Mouse (Mus musculus) NIH3T3 (cell line): ENCODE results near the gene Ntpcr.

Experiments used
- DNase-seq: peaks from one replicate; pipeline ENCODE4 v3.0.0-alpha.2; 2012; ENCODE audit warnings: low read depth

The Ntpcr gene

GRCm38 (mm10) chr8:125725037-125725820 is 4.5 kb upstream of the Ntpcr start:
- DNase-seq = no peak

GRCm38 (mm10) chr8:125726143-125726542 is 3.6 kb upstream of the Ntpcr start:
- DNase-seq = no peak

DNA sequence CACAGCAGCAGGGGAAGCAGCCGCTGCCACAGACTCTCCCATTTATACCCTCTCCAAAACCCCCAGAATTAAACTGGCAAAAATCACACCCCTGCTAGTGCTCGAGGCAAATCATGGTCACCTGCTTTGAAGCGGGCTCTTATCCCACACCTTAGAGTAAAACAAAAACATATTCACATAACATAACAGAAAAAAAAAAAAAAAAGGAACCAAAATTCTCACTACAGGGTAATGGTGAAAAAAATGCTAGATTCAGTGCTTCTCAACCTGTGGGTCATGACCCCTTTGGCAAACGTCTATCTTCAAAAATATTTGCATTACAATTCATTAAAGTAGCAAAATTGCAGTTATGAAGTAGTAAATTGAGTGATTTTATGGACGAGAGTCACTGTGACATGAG is 2.8 kb upstream of the Ntpcr start:
- DNase-seq = no peak

GRCm38 (mm10) chr8:125727797-125728196 is 2.0 kb upstream of the Ntpcr start:
- DNase-seq = no peak

DNA sequence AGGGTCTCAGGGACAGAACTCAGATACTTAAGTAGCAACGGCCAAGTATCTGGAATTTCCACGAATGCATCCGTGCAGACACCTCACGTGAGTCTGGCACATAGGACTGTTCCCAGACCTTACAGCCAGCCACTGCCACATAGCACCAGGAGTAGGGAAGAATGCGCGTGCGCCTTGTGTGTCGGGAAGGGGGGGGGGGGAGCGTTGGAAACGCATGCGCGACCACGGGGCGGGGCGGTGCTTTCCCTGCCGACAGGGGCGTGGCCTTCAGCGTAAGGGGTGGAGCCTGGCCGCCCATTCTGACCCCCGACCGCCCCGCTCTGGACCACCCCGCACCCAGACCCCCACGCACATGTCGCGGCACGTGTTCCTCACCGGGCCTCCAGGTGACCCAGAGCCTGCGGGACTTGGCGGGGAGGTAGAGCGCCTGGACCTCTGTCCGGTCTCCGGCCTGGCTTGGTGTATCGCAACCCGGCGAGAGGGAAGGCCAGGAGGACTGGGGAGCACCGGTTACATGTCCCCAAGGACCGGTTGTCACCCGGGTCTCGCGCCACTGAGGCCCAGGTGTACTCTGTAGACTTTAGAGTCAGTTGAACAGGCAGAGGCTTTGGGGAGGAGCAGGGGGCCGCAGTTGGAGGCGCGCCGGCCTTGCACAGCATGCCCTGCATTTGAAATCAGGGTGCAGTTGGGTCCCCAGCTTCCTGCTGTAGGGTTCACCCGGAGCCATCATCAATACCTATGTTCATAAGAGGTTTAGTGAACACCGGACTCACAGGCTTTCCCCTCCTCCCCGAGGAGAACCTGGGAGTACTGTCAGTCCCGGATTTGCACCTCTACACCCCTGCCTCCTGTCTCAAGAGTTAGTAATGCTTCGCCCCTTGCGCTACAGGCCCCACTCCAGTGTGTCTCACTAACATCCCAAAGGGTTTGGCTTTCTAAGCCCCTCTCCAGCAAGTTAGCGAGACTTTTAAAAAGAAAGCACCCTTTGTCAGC is 4.5 kb downstream of the Ntpcr start:
- peak; percentile 96 for DNase-seq

GRCm38 (mm10) chr8:125738956-125739355 is 9.2 kb downstream of the Ntpcr start:
- no peak for DNase-seq

GRCm38 (mm10) chr8:125740655-125741054 is 10.9 kb downstream of the Ntpcr start:
- no peak for DNase-seq

GRCm38 (mm10) chr8:125741377-125741776 is 11.6 kb downstream of the Ntpcr start:
- DNase-seq = no peak

DNA sequence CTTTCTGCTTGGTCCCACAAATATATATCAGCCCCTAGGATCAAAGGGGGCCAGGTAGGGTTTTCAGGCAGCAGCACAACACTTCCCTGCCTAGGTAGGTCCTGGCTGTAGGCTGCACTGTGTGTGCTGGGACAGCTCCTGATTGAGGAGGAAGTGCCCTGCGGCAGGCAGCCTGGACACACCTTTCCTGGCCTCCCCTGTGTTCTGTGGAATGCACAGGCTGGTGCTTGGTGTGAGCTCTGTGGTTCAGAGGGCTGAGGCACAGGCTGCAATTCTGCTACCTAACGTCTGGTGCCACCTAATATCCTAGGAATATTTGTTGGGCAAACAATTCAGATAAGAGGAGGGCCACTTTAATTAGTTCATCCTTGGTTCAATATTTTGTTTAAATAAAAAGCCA is 12.1 kb downstream of the Ntpcr start:
- DNase-seq = no peak

DNA sequence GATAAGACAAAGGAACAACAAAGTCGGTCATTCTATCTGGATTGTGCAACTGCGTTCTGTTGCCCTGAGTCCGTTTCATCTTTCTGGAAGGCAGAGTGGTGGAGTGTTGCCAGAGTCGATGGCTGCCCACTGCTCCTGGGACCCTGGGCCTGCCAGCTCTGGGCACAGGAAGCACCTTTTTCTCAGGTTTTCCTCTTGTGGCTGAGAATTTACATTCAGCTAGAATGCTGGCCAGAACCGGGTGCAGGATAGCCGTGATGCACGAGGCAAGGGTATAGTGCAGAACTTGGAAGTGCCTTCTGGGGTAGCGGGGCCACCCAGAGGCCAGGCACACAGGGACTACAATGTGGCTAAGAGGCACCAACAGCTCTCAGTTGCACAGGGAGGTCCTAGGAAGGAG is 12.6 kb downstream of the Ntpcr start:
- DNase-seq = no peak

DNA sequence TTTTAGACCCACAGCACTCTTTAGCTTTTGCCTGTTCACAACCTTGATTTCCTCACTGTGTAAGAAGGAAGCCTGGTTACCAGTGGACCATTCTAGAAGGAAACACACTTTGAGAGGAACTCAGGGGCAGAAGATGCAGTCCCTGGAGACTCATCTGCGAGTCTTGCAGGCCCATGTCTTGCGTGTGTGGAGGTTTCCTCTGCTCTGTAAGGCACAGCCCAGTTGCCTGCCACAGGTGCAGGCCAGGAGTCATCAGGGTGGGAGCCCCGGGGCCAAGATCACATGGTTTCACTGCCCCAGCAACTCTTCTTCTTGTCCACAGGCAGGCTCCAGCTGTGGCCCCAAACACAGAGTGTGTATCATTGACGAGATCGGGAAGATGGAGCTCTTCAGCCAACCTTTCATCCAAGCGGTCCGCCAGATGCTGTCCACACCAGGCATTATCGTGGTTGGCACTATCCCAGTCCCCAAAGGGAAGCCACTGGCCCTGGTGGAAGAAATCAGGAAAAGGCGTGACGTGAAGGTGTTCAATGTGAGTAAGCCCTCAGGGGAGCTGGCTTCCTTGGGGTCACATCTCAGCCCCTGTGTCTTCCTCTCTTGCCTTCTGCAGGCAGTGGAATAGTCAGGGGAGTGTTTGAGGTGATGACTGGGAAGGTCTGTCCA is 15.3 kb downstream of the Ntpcr start:
- DNase-seq = no peak

GRCm38 (mm10) chr8:125747390-125747789 is 17.6 kb downstream of the Ntpcr start:
- no peak for DNase-seq

- DNase-seq = no peak
Measured at GRCm38 (mm10) chr8:125750846-125751245, 21.1 kb downstream of the Ntpcr start.

- DNase-seq = no peak
Measured at GRCm38 (mm10) chr8:125755896-125756295, 26.1 kb downstream of the Ntpcr start.

DNA sequence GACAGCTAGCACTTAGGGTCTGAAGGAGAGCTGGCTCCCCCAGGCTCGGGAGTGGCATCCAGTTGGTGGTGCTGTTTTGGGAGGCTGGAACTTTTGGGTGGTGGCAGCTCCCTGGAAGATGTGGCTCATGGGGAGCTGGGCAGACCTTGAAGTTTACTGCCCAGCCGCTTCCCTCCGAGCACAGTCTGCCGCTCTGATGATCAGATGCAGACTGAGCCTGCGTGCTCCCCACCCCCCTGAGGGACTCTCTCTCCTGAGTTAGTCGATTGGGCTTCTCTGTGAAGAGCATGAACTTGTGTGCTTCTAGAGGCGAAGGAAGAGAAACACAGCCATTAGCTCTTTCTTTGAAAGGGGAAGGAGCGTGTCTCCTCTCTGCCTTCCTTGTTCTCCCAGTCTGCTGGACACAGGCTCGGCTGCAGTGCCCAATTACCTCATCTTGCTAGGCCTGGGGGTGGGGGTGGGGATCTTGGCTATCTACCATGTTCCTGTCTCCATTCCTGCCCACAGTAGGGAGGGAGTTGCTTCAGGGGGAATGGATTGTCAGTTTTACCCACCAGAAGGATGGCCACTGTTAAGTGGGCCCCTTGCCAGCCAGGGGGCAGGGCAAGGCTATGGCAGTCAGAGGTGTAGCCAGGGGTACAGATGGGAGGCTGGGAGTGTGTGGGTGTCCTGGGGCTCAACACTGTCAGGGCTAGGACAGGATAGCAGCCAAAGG is 26.8 kb downstream of the Ntpcr start:
- DNase-seq = peak; percentile 75

DNA sequence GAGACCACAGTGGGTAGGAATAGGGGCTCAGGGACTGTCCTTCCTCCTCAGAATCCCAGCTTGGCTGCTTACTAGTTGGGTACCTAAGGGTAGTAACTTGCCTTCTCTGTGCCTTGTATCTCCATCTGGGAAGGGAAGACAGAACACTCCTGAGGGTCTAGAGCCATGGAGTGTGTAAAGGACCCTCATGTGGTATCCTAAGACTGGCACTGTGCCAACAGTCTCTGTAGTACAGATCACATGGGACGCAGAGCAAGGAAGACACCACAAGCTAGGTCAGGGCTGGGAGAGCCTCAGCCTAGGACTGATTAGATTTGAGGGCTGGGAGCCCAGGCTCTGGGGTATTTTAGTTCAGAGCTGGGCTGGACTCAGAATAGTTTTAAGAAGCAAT is 27.3 kb downstream of the Ntpcr start:
- no peak for DNase-seq

GRCm38 (mm10) chr8:125759022-125759421 is 29.3 kb downstream of the Ntpcr start:
- DNase-seq = no peak

GRCm38 (mm10) chr8:125763066-125763786 is 33.5 kb downstream of the Ntpcr start:
- DNase-seq = no peak

DNA sequence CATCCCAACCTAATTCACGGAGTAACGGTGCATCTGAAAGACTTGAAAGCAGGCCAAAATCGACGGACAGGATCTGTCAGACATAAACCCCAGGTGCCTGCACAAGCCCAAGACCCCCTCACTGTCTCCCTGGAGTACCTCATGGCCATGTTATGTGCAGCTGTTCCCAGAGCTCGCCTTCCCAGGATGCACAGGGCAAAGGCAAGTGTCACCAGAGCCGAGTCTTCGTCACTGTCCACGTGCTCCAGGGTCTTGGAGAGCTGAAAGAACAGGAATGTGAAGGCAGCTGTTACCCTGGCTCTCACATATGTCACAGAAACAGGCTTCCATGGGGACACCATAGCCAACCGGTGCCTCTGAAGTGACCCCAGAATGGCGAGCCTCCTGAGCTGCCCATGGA is 38.3 kb downstream of the Ntpcr start:
- no peak for DNase-seq

- no peak for DNase-seq
Measured at GRCm38 (mm10) chr8:125772300-125772699, 42.5 kb downstream of the Ntpcr start.

DNA sequence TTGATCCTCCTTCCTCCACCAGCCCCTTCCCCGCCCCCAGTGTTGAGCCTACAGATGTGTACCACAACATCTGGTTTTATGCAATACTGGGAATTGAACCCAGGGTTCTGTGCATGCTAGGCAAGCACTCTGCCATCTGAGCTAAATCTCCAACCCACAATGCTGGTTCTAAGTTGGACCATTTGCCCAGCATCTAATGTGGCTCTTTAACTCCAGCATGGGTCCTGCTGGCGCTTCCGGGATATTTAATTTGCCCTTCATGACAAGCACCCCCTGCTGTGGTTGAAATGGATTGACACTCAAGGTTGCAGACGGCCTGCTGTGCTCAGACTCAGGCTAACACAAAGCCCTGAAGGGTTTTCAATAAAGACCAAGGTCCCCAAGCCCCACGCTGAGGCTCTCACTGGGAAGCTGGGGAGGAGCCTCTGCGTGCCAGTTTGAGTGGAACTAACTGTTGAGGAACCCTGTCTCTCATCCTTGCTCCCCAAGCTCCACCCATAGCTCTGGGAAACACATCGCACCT is 43.6 kb downstream of the Ntpcr start:
- DNase-seq = no peak
